Mouse (Mus musculus) frontal cortex, postnatal 10 days (tissue): ENCODE results near the gene Ttyh2.
A peak's percentile ranks its signal among the peaks of the same experiment; 100 is the strongest.

Experiments used
- DNase-seq, 2 experiments: peaks; one replicate each; pipeline ENCODE4 v3.0.0; 2022; ENCODE audit warnings: low spot score in 2 of 2, mixed read lengths in 1 of 2

The Ttyh2 gene

GRCm38 (mm10) chr11:114706358-114706757, 31.1 kb downstream of the Ttyh2 start:
- no peak for DNase-seq

- no peak for DNase-seq
These were observed 36.2 kb downstream of the Ttyh2 start for GRCm38 (mm10) chr11:114711393-114711792.

- no peak for DNase-seq
These were observed 36.6 kb downstream of the Ttyh2 start for GRCm38 (mm10) chr11:114711861-114712260.

- no peak for DNase-seq
These were observed 39.3 kb downstream of the Ttyh2 start for GRCm38 (mm10) chr11:114714526-114714925.

- no peak for DNase-seq
These were observed 40.3 kb downstream of the Ttyh2 start for GRCm38 (mm10) chr11:114715531-114715930.

GRCm38 (mm10) chr11:114720535-114720934, 45.3 kb downstream of the Ttyh2 start:
- DNase-seq, result no peak

- DNase-seq, result no peak
These were observed 47.2 kb downstream of the Ttyh2 start for GRCm38 (mm10) chr11:114722438-114722837.

- DNase-seq, result no peak
These were observed 47.8 kb downstream of the Ttyh2 start for GRCm38 (mm10) chr11:114723030-114723429.

GRCm38 (mm10) chr11:114724787-114725590, 49.8 kb downstream of the Ttyh2 start:
- DNase-seq, result no peak

- DNase-seq, result peak; percentile 58 to 71
These were observed 52.0 kb downstream of the Ttyh2 start, which contains the start of gene Dnaic2 for GRCm38 (mm10) chr11:114726965-114727825. Gene Dnaic2 (plus strand): TSS chr11:114727408.

GRCm38 (mm10) chr11:114727826-114728186, 52.6 kb downstream of the Ttyh2 start:
- DNase-seq, result no peak

- no peak for DNase-seq
These were observed 53.1 kb downstream of the Ttyh2 start for GRCm38 (mm10) chr11:114728333-114728732.

- DNase-seq, result no peak
These were observed 54.7 kb downstream of the Ttyh2 start for GRCm38 (mm10) chr11:114729832-114730363.

GRCm38 (mm10) chr11:114731711-114732110, 56.5 kb downstream of the Ttyh2 start:
- no peak for DNase-seq

GRCm38 (mm10) chr11:114732890-114733289, 57.7 kb downstream of the Ttyh2 start:
- no peak for DNase-seq

- no peak for DNase-seq
These were observed 60.9 kb downstream of the Ttyh2 start for GRCm38 (mm10) chr11:114736111-114736510.

GRCm38 (mm10) chr11:114736913-114737624, 61.8 kb downstream of the Ttyh2 start:
- no peak for DNase-seq

- no peak for DNase-seq
These were observed 65.4 kb downstream of the Ttyh2 start for GRCm38 (mm10) chr11:114740598-114740997.

- DNase-seq, result no peak
These were observed 66.2 kb downstream of the Ttyh2 start for GRCm38 (mm10) chr11:114741451-114741850.

GRCm38 (mm10) chr11:114745134-114745533, 69.9 kb downstream of the Ttyh2 start:
- DNase-seq, result peak; percentile 69 to 87

GRCm38 (mm10) chr11:114747564-114748138, 72.4 kb downstream of the Ttyh2 start:
- no peak for DNase-seq
